Mouse (Mus musculus): ENCODE data around the gene Nectin2. TPM values are rescaled to one million over a fixed set of nuclear protein-coding genes. Genes with fewer than 3 reads are reported as not detected.
A peak's percentile ranks its signal among the peaks of the same experiment; 100 is the strongest.

Nectin2 gene
- total and polyA plus RNA-seq, 3 experiments, result 29.4 to 41.4 (median 30.2) TPM

GRCm38 (mm10) chr7:19746426-19747201 lies 3.7 kb downstream of the Nectin2 start:
- Histone ChIP-seq H3K27ac (no peak overlapping the region; the same call in 1 of the 2 replicates), H3K36me3 (ENCODE audit: control insufficient read depth, insufficient read depth, low read length) (peaks cover 3% of the 10 kb centered on the region; the same call in 1 of the 2 replicates), H3K4me3 (no peak overlapping the region), H3K79me2 (replicated peaks; ENCODE audit: control insufficient read depth, insufficient read depth, low read length) (no peaks in the 10 kb centered on the region; the same call in 1 of the 2 replicates), H3K27me3 (ENCODE audit: control insufficient read depth, insufficient read depth, low read length) (no peaks in the 10 kb centered on the region), H3K9ac (ENCODE audit: low read depth, low read length) (no peak overlapping the region), H3K4me1 (ENCODE audit: control insufficient read depth, insufficient read depth, low read length) (peaks cover 18% of the 10 kb centered on the region)
- WGBS, result 50% methylated on average over 6 of the region's 6 CpGs
- DNase-seq, result peak in 1 of 2 experiments; percentile 35
- intact Hi-C loops (cut with DNase I), result no loop called here
- TF ChIP-seq POLR2A (IDR thresholded peaks at IDR 0.05; ENCODE audit: insufficient read depth, low read depth, low read length) (no peak), EP300 (IDR thresholded peaks at IDR 0.05; ENCODE audit: insufficient read depth, low read depth, low read length) (no peak), CTCF (IDR thresholded peaks at IDR 0.05) (no peak)

GRCm38 (mm10) chr7:19745971-19746370 lies 4.3 kb downstream of the Nectin2 start:
- 64% methylated on average over 10 of the region's 10 CpGs for WGBS
- DNase-seq, result no peak
- no peaks in the 10 kb centered on the region for H3K27me3 ChIP-seq (ENCODE audit: control insufficient read depth, insufficient read depth, low read length)
- peaks cover 18% of the 10 kb centered on the region for H3K4me1 ChIP-seq (ENCODE audit: control insufficient read depth, insufficient read depth, low read length)
- H3K4me3 ChIP-seq, result no peak overlapping the region
- intact Hi-C loops (cut with DNase I), result no loop called here
- peaks cover 3% of the 10 kb centered on the region; the same call in 1 of the 2 replicates for H3K36me3 ChIP-seq (ENCODE audit: control insufficient read depth, insufficient read depth, low read length)
- TF ChIP-seq CTCF (IDR thresholded peaks at IDR 0.05) (no peak), POLR2A (IDR thresholded peaks at IDR 0.05; ENCODE audit: insufficient read depth, low read depth, low read length) (no peak), EP300 (IDR thresholded peaks at IDR 0.05; ENCODE audit: insufficient read depth, low read depth, low read length) (no peak)
- H3K79me2 ChIP-seq (replicated peaks; ENCODE audit: control insufficient read depth, insufficient read depth, low read length), result no peaks in the 10 kb centered on the region; the same call in 1 of the 2 replicates
- H3K27ac ChIP-seq, result peak overlapping the region; percentile 41; the same call in 1 of the 2 replicates
- no peak overlapping the region for H3K9ac ChIP-seq (ENCODE audit: low read depth, low read length)

GRCm38 (mm10) chr7:19744590-19745385 lies 5.5 kb downstream of the Nectin2 start:
- H3K36me3 ChIP-seq (ENCODE audit: control insufficient read depth, insufficient read depth, low read length), result no peaks in the 10 kb centered on the region
- TF ChIP-seq POLR2A (IDR thresholded peaks at IDR 0.05; ENCODE audit: insufficient read depth, low read depth, low read length), result peak; percentile 82
- peak; percentile 18; the same call in 1 of the 2 replicates for TF ChIP-seq CTCF (IDR thresholded peaks at IDR 0.05)
- TF ChIP-seq EP300 (IDR thresholded peaks at IDR 0.05; ENCODE audit: insufficient read depth, low read depth, low read length), result peak; percentile 83
- peak overlapping the region; percentile 21 for H3K9ac ChIP-seq (ENCODE audit: low read depth, low read length)
- H3K4me1 ChIP-seq (ENCODE audit: control insufficient read depth, insufficient read depth, low read length), result peaks cover 10% of the 10 kb centered on the region
- DNase-seq, result peak; percentile 69 to 82
- H3K79me2 ChIP-seq (replicated peaks; ENCODE audit: control insufficient read depth, insufficient read depth, low read length), result no peaks in the 10 kb centered on the region; the same call in 1 of the 2 replicates
- no peaks in the 10 kb centered on the region for H3K27me3 ChIP-seq (ENCODE audit: control insufficient read depth, insufficient read depth, low read length)
- WGBS, result 7% methylated on average over 14 of the region's 14 CpGs
- peak overlapping the region; percentile 27; the same call in 1 of the 2 replicates for H3K4me3 ChIP-seq
- peak overlapping the region; percentile 71 for H3K27ac ChIP-seq
- intact Hi-C loops (cut with DNase I), result loop anchor here (1.0 kb wide), 1 partner anchor 75 kb away; no protein-coding TSS in a partner anchor

GRCm38 (mm10) chr7:19743791-19744190 lies 6.5 kb downstream of the Nectin2 start:
- TF ChIP-seq EP300 (IDR thresholded peaks at IDR 0.05; ENCODE audit: insufficient read depth, low read depth, low read length) (no peak), CTCF (IDR thresholded peaks at IDR 0.05) (no peak), POLR2A (IDR thresholded peaks at IDR 0.05; ENCODE audit: insufficient read depth, low read depth, low read length) (no peak)
- Histone ChIP-seq H3K4me3 (no peak overlapping the region), H3K79me2 (replicated peaks; ENCODE audit: control insufficient read depth, insufficient read depth, low read length) (no peaks in the 10 kb centered on the region; the same call in 1 of the 2 replicates), H3K9ac (ENCODE audit: low read depth, low read length) (no peak overlapping the region), H3K27me3 (ENCODE audit: control insufficient read depth, insufficient read depth, low read length) (no peaks in the 10 kb centered on the region), H3K4me1 (ENCODE audit: control insufficient read depth, insufficient read depth, low read length) (peaks cover 10% of the 10 kb centered on the region), H3K36me3 (ENCODE audit: control insufficient read depth, insufficient read depth, low read length) (no peaks in the 10 kb centered on the region), H3K27ac (peak overlapping the region; percentile 71)
- no peak for DNase-seq
- WGBS, result 82% methylated on average over 6 of the region's 6 CpGs
- intact Hi-C loops (cut with DNase I), result loop anchor here (1.0 to 2.0 kb wide), 2 partner anchors 19 to 74 kb away; no protein-coding TSS in a partner anchor

- Histone ChIP-seq H3K27me3 (ENCODE audit: control insufficient read depth, insufficient read depth, low read length) (no peaks in the 10 kb centered on the region), H3K9ac (ENCODE audit: low read depth, low read length) (no peak overlapping the region), H3K4me1 (ENCODE audit: control insufficient read depth, insufficient read depth, low read length) (peaks cover 9% of the 10 kb centered on the region), H3K36me3 (ENCODE audit: control insufficient read depth, insufficient read depth, low read length) (no peaks in the 10 kb centered on the region), H3K79me2 (replicated peaks; ENCODE audit: control insufficient read depth, insufficient read depth, low read length) (no peaks in the 10 kb centered on the region; the same call in 1 of the 2 replicates), H3K27ac (no peak overlapping the region), H3K4me3 (no peak overlapping the region)
- 74% methylated on average over 5 of the region's 5 CpGs for WGBS
- DNase-seq, result no peak
- intact Hi-C loops (cut with DNase I), result loop anchor here (2.0 kb wide), 1 partner anchor 18 kb away; no protein-coding TSS in a partner anchor
- TF ChIP-seq EP300 (IDR thresholded peaks at IDR 0.05; ENCODE audit: insufficient read depth, low read depth, low read length) (no peak), CTCF (IDR thresholded peaks at IDR 0.05) (no peak), POLR2A (IDR thresholded peaks at IDR 0.05; ENCODE audit: insufficient read depth, low read depth, low read length) (no peak)
These were observed 7.8 kb downstream of the Nectin2 start for GRCm38 (mm10) chr7:19742468-19742867.
